Mouse (Mus musculus) lung, embryonic 15.5 days (tissue): ENCODE data around the gene Dcakd. TPM values are rescaled to one million over a fixed set of nuclear protein-coding genes. Genes with fewer than 3 reads are reported as not detected.
A peak's percentile ranks its signal among the peaks of the same experiment; 100 is the strongest.
"Not testable (repeated sequence)": the region's sequence is repeated elsewhere in the genome, so short reads cannot be mapped to it uniquely, and the experiment has no call there.

ENCODE experiments used
- ATAC-seq: fragments of 200-750 bp; cut with Nextera tagmentation; 2 replicates; pipeline ENCODE4 v1.8.0; 2017; ENCODE audit warnings: moderate number of reproducible peaks, borderline replicate concordance; ENCODE audit not compliant: low FRiP score, low TSS enrichment; ENCODE audit errors: extremely low read depth
- H3K27ac ChIP-seq: fragments of 300-500 bp; sonication (generic); 2 replicates; pipeline ENCODE4 v1.5.1; 2015; ENCODE audit warnings: moderate library complexity, mild to moderate bottlenecking, inconsistent platforms
- H3K27me3 ChIP-seq: fragments of 300-500 bp; sonication (generic); 2 replicates; pipeline ENCODE4 v1.6.1; 2015; ENCODE audit warnings: inconsistent platforms
- H3K36me3 ChIP-seq: fragments of 300-500 bp; sonication (generic); 2 replicates; pipeline ENCODE4 v1.6.1; 2015; ENCODE audit warnings: inconsistent platforms
- H3K4me1 ChIP-seq: fragments of 300-500 bp; sonication (generic); 2 replicates; pipeline ENCODE4 v1.6.1; 2015; ENCODE audit warnings: inconsistent platforms
- H3K4me2 ChIP-seq: fragments of 300-500 bp; sonication (generic); 2 replicates; pipeline ENCODE4 v1.6.1; 2015; ENCODE audit warnings: inconsistent platforms, mild to moderate bottlenecking, moderate library complexity
- H3K4me3 ChIP-seq: fragments of 300-500 bp; sonication (generic); 2 replicates; pipeline ENCODE4 v1.5.1; 2015; ENCODE audit warnings: mild to moderate bottlenecking, inconsistent platforms
- H3K9ac ChIP-seq: fragments of 300-500 bp; sonication (generic); 2 replicates; pipeline ENCODE4 v1.6.1; 2015; ENCODE audit warnings: inconsistent platforms
- H3K9me3 ChIP-seq: fragments of 300-500 bp; sonication (generic); 2 replicates; pipeline ENCODE4 v1.6.1; 2016; ENCODE audit warnings: inconsistent platforms
- WGBS: fragments of 180-500 bp; shearing (Covaris S2); methylation state at CpG from one replicate; pipeline ENCODE4 v1.1.7; 2015; 5-methylcytosine and 5-hydroxymethylcytosine counted together
- polyA plus RNA-seq: library from polyadenylated mRNA; unstranded; fragments of >200 nt; fragmentation: Nextera tagmentation; extraction: Ambion mirVana; gene quantifications from 2 replicates; pipeline ENCODE4 v1.2.1, GENCODE M21; 2015

Gene Dcakd
- polyA plus RNA-seq, 1 experiment from 2014 or later = 147 TPM

GRCm38 (mm10) chr11:102990152-102990663 is 37.9 kb downstream of the Dcakd start:
- Histone ChIP-seq H3K9ac (peak overlapping the region; percentile 43), H3K4me1 (peaks cover 24% of the 10 kb centered on the region), H3K27ac (no peak overlapping the region), H3K9me3 (no peaks in the 10 kb centered on the region), H3K27me3 (peaks cover 36% of the 10 kb centered on the region), H3K36me3 (peaks cover 16% of the 10 kb centered on the region), H3K4me2 (peak overlapping the region; percentile 94), H3K4me3 (peak overlapping the region; percentile 44)
- 3% methylated on average over 29 of the region's 29 CpGs for WGBS
- ATAC-seq = no peak

DNA sequence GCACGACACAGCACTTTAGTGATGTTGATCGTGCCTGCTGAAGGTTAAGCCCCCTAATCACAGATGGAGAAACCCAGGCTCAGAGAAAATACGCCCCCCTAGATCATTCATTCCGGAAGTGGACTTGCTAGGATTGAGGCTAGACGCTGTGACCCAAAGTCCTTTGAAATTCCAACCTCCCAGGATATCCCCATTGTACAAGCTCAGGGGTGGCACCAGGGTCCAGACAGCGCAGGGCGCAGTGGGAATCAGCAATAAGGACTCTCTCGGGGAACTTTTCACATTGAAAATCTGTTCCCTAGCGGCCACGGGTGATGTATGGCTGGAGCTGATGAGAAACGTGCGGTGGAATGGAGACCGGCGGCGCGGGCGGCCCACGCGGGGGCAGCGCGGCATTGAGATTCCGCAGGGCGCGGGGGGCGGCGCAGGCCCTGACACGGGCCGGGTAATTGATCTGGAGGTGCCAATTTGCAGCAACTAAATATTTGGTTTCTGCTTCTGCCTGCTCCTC is 38.4 kb downstream of the Dcakd start:
- Histone ChIP-seq H3K36me3 (peaks cover 11% of the 10 kb centered on the region), H3K9ac (peak overlapping the region; percentile 43), H3K27me3 (peaks cover 36% of the 10 kb centered on the region), H3K27ac (no peak overlapping the region), H3K4me3 (peak overlapping the region; percentile 44), H3K4me2 (peak overlapping the region; percentile 94), H3K9me3 (no peaks in the 10 kb centered on the region), H3K4me1 (peaks cover 24% of the 10 kb centered on the region)
- WGBS = 8% methylated on average over 28 of the region's 28 CpGs
- ATAC-seq = no peak

DNA sequence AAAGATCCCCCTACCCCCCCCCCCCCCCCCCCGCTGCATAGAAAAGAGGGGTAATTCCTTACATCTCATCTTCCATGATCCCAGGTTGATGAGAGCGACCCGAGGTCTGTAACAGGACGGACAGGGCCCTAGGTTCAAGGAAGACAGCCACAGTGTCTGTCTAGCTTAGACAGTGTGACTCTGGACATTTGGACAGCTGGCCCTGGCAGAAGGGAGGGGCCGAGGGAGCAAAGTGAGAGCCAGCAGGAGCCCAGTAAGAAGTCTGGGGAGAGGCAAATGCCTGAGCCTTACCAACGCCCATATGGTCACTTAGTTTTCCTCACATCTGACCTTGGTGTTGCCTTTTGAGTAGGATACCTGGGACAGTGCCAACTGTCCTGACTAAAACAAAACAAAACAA is 43.0 kb downstream of the Dcakd start:
- WGBS = 43% methylated on average over 6 of the region's 6 CpGs
- H3K4me1 ChIP-seq = peaks cover 6% of the 10 kb centered on the region
- H3K36me3 ChIP-seq = no peaks in the 10 kb centered on the region
- no peaks in the 10 kb centered on the region for H3K9me3 ChIP-seq
- H3K9ac ChIP-seq = no peak overlapping the region
- ATAC-seq = no peak
- H3K27me3 ChIP-seq = peaks cover 23% of the 10 kb centered on the region
- H3K4me2 ChIP-seq = no peak overlapping the region
- no peak overlapping the region for H3K4me3 ChIP-seq
- no peak overlapping the region for H3K27ac ChIP-seq

GRCm38 (mm10) chr11:102984615-102985014 is 43.5 kb downstream of the Dcakd start:
- Histone ChIP-seq H3K9ac (no peak overlapping the region), H3K9me3 (no peaks in the 10 kb centered on the region), H3K36me3 (no peaks in the 10 kb centered on the region), H3K4me3 (no peak overlapping the region), H3K4me2 (no peak overlapping the region), H3K4me1 (peaks cover under 1% of the 10 kb centered on the region), H3K27ac (no peak overlapping the region), H3K27me3 (peaks cover 18% of the 10 kb centered on the region)
- WGBS = 50% methylated on average over 4 of the region's 4 CpGs
- ATAC-seq = no peak

- Histone ChIP-seq H3K27ac (no peak overlapping the region), H3K36me3 (no peaks in the 10 kb centered on the region), H3K4me2 (no peak overlapping the region), H3K4me1 (no peaks in the 10 kb centered on the region), H3K9me3 (no peaks in the 10 kb centered on the region), H3K27me3 (peaks cover 12% of the 10 kb centered on the region), H3K9ac (no peak overlapping the region), H3K4me3 (no peak overlapping the region)
- 86% methylated on average over 9 of the region's 9 CpGs for WGBS
- no peak for ATAC-seq
These were observed 44.0 kb downstream of the Dcakd start for GRCm38 (mm10) chr11:102984086-102984485.

- Histone ChIP-seq H3K27ac (no peak overlapping the region), H3K4me2 (no peak overlapping the region), H3K4me3 (no peak overlapping the region), H3K27me3 (no peaks in the 10 kb centered on the region; the same call in 1 of the 2 replicates), H3K9me3 (no peaks in the 10 kb centered on the region), H3K4me1 (peaks cover 7% of the 10 kb centered on the region; the same call in 1 of the 2 replicates), H3K9ac (no peak overlapping the region), H3K36me3 (no peaks in the 10 kb centered on the region)
- WGBS = 26% methylated on average over 10 of the region's 10 CpGs
- ATAC-seq = no peak
These were observed 46.8 kb downstream of the Dcakd start for GRCm38 (mm10) chr11:102981151-102981890.

DNA sequence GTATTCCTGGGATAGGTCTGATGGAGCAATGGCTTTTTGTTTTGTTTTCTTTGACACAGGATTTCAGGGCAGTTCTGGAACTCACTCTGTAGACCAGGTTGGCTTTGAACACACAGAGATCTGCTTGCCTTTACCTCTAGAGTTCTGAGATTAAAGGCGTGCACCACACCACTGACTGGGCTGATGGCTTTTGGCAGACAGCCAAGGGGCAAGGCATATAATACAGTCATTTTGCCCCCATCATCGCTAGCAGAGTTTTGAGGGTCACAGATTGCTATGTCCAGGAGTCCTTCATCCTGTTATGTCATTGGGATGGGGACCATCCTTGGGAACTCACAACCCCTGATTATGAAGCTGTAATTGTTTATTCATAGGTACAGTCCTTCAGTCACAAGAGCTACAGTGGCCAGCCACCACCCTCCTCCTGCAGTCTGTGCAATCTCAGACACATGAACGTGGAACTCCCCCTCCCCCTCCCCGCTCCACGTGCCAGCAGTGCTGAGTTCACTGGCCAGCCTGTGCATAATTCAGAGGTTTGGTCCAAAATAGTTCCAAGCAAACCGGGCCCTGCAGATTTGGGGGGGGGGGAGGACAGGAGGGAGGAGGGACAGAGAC is 50.0 kb downstream of the Dcakd start:
- 0 out of 2 replicates have a peak, but pooled peaks have one; percentile 11 for ATAC-seq
- Histone ChIP-seq H3K9ac (no peak overlapping the region), H3K27ac (no peak overlapping the region), H3K4me1 (peaks cover 7% of the 10 kb centered on the region; the same call in 1 of the 2 replicates), H3K9me3 (no peaks in the 10 kb centered on the region), H3K4me3 (no peak overlapping the region), H3K36me3 (no peaks in the 10 kb centered on the region), H3K4me2 (no peak overlapping the region), H3K27me3 (no peaks in the 10 kb centered on the region; the same call in 1 of the 2 replicates)
- WGBS = 25% methylated on average over 6 of the region's 6 CpGs

DNA sequence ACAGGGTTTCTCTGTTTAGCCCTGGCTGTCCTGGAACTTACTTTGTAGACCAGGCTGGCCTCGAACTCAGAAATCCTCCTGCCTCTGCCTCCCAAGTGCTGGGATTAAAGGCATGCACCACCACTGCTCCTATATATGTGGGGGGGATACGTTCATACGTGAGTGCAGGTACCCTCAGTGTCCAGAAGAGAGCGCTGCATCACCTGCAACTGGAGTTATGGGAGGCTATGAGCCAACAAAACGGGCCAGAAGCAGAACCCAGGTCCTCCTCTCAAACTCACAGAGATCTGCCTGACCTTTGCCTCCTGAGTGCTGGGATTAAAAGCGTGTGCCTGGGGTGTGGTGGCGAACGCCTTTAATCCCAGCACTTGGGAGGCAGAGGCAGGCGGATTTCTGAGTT is 52.2 kb downstream of the Dcakd start:
- H3K36me3 ChIP-seq, H3K9me3 ChIP-seq, H3K27ac ChIP-seq, H3K9ac ChIP-seq, H3K27me3 ChIP-seq, H3K4me3 ChIP-seq, ATAC-seq, H3K4me2 ChIP-seq: not testable (repeated sequence)
- peaks cover 11% of the 10 kb centered on the region; the same call in 1 of the 2 replicates for H3K4me1 ChIP-seq
- 85% methylated on average over 9 of the region's 9 CpGs for WGBS

- WGBS = 58% methylated on average over 1 of the region's 1 CpGs
- 0 out of 2 replicates have a peak, but pooled peaks cover 4% of the 10 kb centered on the region for H3K4me1 ChIP-seq
- no peak for ATAC-seq
- no peak overlapping the region for H3K9ac ChIP-seq
- no peak overlapping the region for H3K4me3 ChIP-seq
- H3K36me3 ChIP-seq = no peaks in the 10 kb centered on the region
- peaks cover 14% of the 10 kb centered on the region; the same call in 1 of the 2 replicates for H3K27me3 ChIP-seq
- no peak overlapping the region for H3K4me2 ChIP-seq
- H3K27ac ChIP-seq = no peak overlapping the region
- no peaks in the 10 kb centered on the region for H3K9me3 ChIP-seq
These were observed 55.8 kb downstream of the Dcakd start for GRCm38 (mm10) chr11:102972326-102972725.

- H3K36me3 ChIP-seq = no peaks in the 10 kb centered on the region
- no peak overlapping the region for H3K4me2 ChIP-seq
- H3K9me3 ChIP-seq = no peaks in the 10 kb centered on the region
- 0 out of 2 replicates have a peak, but pooled peaks cover 4% of the 10 kb centered on the region for H3K4me1 ChIP-seq
- no peak for ATAC-seq
- H3K27ac ChIP-seq = no peak overlapping the region
- 34% methylated on average over 5 of the region's 5 CpGs for WGBS
- peaks cover 15% of the 10 kb centered on the region; the same call in 1 of the 2 replicates for H3K27me3 ChIP-seq
- no peak overlapping the region for H3K4me3 ChIP-seq
- no peak overlapping the region for H3K9ac ChIP-seq
These were observed 56.5 kb downstream of the Dcakd start for GRCm38 (mm10) chr11:102971604-102972003.

DNA sequence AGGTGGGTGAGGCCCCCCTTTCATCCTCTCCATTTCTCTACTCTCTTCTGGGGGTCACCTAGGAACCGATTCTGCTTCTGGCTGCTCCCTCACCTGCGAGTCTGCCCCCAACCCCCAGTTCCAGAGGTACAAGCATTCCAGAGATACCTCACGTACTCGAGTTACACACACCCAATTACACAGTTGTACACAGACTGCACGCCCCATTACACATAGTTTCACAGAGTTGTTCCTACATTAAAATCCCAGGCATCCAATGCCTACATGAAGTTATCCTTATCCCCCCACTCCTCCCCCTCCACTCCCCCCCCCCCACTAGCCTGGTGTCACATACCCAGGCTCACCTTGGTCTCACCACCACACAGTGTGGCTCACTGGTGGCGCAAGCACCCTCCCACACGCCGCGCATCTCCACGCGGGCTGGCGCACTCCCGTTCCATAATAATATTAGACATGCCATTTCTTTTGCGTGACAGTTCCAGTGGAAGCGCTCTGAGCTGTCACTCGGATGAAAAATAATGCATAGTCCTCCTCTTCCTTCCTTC is 63.5 kb downstream of the Dcakd start:
- Histone ChIP-seq H3K4me3 (no peak overlapping the region), H3K9me3 (no peaks in the 10 kb centered on the region), H3K27me3 (peaks cover 29% of the 10 kb centered on the region; the same call in 1 of the 2 replicates), H3K4me2 (no peak overlapping the region), H3K27ac (no peak overlapping the region), H3K36me3 (no peaks in the 10 kb centered on the region), H3K9ac (no peak overlapping the region), H3K4me1 (peaks cover 24% of the 10 kb centered on the region; the same call in 1 of the 2 replicates)
- 62% methylated on average over 16 of the region's 16 CpGs for WGBS
- 0 out of 2 replicates have a peak, but pooled peaks have one; percentile 43 for ATAC-seq
